Mouse (Mus musculus) frontal cortex, postnatal 14 days (tissue): Measurements from ENCODE around the gene Pip4k2c.

Experiments
- DNase-seq, 2 experiments: peaks; one replicate each; pipeline ENCODE4 v3.0.0; 2022; ENCODE audit warnings: low spot score in 2 of 2

Pip4k2c gene

DNA sequence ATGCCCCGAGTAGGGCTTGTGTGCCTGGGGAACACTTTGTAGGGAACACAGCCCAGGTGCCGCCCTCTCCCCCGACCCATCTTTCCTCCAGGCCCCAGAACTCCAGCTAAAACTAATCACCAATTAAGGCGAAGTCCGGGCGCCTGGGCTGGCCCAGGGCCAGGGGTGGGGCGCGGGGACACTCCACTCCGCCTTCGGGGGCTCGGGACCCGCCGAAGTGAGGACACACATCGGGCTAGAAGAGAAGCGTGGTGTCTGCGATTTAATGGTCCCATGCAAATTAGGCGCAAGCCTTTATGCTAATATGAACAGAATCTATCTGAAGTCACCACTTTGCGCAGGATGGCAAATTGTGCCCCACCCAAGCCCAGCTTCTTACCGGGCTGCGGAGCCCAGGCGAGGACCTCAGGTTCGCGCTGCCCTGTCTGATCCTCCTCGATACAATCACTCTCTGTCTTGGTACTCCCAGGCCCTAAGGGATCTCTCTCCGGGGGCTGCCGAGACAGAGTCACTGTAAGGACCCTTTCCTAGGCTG is 22.2 kb downstream of the Pip4k2c start:
- no peak for DNase-seq

DNA sequence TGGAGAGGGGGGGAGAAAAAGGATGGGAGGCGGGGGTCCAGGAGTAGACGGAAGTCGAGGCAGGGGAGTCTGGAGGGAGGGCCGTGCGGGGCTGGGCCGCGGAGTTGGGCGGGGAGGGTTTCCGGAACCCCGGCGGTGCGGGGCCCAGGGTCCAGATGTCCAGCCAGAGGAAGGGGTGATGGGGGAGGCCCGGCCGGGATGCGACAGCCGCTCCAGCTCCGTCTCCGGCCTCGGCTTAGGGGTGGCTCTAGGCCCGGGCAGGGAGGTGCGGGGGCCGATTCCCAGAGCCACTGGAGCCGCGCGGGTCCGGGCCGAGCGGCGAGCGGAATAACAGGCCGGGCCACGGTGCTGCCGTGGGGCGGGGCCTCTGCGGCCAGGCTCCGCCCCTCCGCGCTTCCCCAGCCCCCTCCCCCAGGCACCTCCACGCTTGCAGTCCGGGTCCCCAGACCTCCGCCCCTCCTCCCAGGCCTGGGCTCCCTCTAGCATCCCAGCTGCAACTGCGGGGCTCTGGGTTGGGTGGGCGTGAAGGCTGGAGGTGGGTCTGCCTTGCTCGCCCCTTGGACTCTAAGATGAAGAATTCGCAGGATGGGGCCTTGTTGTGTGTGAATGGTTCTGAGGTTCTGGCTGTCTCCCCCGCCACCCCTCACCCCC is 22.8 kb downstream of the Pip4k2c start:
- no peak for DNase-seq

DNA sequence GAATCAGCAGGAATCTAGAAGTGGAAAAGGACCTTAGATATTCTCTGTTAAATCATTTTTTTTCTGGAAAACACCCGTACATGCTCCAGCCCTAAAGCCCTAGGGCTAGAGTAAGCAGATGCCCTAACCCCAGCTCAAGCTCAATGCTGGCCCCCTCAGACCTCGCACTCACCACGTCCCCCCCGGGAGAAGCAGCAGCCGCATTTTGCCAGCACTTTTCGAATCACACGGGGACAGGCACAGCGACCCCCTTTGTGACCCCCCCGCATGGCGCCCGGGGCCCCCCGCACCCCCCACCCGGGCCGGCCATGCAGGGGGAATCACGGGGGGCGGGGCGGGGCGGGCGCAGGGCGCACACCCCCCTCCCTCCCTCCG is 23.3 kb downstream of the Pip4k2c start:
- no peak for DNase-seq

DNA sequence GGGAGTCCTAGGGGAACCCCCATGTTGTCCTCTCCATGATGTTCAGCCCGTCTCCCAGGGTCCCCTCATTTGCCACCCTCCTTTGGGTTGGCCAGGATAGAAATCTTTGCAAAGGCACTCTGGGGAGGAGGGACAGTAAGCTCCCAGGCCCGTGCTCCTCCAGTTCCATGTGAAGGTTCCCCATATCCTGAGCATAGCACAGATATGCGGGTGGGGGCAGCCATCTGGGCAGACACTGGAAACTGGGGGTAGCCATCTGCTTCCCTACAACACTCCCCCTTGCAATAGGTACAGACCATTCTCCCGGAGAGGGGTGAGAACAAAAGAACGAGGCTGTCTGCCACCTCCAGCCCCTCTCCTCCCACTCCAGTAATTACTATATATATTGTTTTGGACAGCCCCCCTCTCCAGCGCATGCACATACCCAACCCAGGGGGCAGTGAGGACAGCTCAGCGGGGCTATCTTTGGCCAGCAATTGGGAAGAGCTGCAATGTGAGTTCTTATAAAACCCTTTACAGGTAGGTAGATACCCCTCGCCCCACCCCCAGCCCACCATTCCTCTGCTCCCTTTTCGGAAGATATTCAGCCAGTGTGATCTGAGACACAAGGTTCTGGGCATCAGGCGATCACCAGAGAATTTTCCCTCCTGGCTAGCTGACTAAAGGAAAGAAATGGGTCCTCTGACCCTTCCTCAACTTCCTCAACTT is 23.9 kb downstream of the Pip4k2c start:
- peak in 1 of 2 experiments; percentile 66 for DNase-seq

DNA sequence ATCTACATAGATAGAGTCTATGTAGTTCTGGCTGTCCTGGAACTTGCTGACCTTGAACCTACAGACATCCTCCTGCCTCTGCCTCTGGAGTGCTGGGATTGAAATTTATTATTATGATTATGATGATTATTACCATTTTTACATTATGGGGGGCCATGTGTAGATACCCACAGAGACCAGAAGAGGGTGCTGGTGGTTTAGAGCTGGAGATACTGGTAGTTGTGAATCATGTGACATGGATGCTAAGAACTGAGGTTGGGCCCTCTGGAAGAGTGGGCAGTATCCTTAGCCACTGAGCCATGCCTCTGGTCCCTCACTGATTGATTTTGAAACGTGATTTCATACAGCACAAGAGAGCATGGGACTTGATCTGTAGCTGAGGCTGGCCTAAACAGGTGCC is 24.9 kb downstream of the Pip4k2c start:
- no peak for DNase-seq

DNA sequence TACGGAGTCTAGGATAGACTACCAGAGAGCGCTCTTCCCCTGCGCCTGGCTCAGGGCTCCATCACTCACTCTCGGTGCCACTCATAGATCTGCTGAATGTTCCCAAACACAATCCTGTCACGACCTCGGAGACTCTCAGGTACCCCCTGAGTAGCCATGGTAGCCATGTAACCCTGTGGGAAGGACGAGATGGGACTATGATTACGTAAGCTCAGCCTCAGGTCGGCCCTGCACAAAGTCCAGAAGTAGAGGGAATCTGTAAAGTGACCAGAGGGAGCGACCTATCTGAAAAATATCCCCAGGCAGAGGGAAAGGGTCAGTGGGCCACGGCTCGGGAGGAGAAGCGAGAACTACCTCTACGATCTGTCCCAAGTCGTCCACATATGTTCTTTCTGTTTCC is 25.9 kb downstream of the Pip4k2c start:
- no peak for DNase-seq

DNA sequence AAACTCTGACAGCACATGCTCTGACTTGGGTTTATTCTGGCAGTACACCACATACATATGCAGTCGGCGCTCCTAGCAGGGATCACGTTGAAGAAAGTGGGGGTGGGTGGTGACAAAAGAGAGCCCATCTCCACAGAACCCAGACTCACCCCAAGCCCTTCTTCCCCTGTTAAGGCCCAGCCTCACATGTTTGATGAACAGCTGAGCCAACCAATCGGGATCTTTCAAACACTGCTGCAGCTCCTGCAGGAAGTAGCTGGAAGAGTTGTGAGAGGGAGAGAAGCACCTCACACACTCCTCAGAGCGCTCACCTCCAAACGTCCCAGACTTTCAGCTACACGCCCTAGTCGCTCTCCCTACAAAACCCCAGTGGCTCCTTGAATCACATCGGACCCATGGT is 26.3 kb downstream of the Pip4k2c start:
- no peak for DNase-seq

DNA sequence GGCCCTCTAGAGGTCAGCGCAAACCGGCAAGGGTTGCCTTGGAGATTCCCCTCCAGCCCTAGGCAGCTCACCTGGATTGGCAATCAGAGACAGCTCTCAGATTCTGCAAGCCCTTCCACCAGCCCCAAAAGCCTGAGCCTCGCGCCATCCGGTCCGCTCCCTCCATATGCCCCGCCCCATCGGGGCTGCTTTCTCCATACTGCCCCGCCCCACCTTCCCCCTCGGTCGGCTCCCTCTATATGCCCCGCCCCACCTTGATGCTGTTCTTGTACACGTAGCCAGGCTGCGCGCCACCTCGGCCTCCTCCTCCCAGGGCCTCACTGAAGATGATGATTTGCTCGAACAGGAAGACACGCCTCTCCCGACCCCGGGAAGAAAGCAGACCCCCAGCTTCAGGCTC is 27.6 kb downstream of the Pip4k2c start:
- DNase-seq = no peak

DNA sequence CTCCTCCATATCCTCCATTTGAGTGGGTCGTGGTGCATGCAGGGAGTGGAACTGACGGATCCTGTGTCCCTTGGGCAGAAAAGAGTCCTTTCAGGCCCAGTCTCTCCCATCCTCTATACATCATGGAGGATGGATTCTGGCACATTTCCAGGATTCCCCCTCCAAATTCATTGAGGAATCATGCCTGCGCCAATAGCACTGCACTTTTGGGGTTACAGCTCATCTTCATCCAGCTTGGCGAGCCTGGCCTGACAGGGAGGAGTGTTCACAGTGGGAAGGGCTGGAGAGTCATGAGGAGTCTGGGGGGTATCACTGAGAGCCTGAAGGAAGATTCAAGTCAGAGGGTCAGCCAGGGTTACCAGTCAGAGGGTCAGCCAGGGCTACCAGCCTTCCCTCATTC is 28.8 kb downstream of the Pip4k2c start:
- no peak for DNase-seq

DNA sequence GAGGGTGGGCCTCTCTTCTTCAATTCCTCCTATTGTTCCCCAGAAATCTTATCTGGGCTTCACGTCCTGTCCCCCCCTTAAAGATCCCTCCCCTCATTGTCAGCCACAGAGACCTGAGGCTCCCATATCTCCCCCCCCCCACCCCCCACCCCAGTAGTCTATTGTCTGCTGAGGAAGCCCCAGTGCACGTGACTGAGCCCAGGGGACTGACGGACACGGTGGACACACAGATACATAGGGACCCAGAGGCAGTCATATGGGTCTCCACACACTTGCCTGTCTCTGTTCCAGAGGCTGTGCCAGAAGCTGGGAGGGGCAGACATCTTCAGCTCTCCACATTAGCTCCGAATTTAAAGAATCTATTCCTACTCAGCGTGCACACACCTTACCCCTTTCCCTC is 29.8 kb downstream of the Pip4k2c start:
- no peak for DNase-seq

DNA sequence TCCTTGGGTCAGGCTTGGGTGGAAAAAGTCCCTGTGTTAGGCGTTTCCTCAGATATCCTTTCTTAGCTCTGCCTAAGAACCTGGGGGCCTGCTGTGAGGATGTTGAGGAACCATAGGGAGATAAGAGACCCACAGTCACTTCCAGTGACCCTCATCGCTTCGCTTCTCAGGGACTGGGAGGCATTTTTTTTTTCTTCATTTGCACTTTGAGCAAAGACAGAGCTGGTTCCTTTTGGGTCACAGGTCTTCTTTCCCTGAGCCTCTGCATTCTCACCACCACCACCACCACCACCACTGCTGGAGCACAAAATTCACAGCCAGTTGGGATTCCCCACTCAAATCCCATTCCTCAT is 30.7 kb downstream of the Pip4k2c start:
- no peak for DNase-seq

DNA sequence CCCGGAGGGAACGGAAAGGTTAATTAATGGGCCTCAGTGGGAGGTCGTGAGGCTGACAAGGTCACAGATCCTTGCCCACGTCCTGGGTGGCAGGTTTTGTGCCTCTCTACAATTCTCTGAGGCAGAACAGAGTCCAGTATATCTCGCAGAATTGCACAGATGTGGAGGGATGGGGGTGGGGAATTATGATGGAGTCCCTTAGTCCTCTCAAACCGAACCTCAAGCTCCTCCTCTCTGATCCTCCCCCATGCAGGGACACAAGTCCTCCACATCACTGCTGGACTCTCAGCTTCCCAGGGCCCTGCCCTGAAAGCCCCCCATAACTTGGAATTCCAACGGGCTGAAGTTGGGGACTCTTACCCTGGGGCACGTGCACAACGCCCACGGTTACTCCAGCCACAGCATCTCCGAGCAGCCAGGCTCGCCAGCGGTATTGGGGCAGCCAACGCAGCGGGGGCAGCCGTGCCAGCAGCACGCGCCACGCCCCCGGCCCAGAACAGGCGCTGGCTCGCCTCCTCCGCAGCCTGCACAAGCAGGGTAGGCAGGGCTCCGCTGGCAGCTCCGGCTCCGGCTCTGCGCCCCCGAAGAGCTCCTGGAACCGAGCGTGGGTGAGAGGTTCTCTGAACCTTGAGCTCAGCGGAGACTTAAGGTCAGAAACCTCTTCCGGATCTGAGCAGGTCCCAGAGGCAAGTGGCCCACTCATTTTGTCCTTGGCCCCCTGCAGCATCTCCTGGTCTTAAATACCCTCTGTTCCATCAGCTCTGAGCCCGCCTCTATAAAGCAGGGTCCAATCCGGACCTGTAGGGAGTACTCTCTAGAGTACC is 31.3 kb downstream of the Pip4k2c start, which contains the start of gene Slc26a10:
Gene Slc26a10 (minus strand): TSS at position 775 of the 824 bp plus-strand sequence.
- no peak for DNase-seq

DNA sequence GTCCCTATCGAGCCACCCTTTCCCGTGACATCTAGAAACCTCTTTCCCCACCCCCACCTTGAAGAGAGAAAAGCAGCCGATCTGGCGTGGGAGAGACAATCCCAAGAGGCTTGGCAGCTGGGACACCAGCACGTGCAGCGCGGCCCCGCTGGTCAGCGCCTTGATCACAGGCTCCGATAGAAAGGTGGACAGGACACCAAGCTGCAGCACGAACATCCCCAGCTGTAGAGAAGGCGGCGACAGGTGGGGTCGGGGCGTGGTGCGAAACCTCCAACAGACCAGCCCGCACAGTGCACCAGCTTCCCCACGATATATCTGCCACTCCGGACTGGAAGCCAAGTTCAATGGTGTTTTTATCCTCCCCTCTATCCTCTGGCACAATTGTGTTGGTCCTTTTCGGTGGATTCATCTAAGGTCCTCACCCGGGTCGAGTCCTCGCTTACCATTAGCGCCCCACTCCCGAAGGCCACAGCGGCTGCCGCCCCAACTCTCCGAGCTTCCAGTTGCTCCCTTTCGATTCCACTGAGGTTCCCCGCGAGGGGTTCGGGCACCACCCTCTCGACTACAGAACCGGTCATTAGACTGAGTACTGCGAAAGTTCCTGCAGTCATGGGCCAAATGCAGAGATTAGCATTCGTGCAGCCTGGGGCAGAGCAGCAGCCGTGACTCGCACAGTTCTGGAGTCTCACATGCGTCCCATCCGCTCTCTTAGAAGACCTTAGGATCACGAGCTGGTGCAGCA is 32.9 kb downstream of the Pip4k2c start:
- DNase-seq = no peak

DNA sequence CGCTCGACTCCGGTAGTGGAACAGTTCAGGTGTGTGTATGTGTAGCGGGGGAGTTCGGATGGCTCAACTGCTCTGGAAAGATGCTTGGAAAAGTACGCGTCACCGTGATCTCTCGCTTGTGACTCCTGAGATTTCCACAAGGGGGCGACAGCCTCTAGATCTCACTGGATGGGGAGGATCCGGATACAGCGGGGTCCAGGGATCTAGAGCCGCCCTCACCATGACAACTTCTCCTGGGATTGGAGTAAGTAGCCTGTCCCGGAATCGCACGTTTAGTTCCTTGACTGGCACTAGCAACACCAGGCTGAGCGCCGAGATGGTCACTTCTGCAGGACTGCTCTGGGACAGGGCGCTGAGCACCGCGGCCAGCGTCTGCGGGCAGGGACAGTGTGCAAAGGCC is 33.7 kb downstream of the Pip4k2c start:
- DNase-seq = peak in 1 of 2 experiments; percentile 71

DNA sequence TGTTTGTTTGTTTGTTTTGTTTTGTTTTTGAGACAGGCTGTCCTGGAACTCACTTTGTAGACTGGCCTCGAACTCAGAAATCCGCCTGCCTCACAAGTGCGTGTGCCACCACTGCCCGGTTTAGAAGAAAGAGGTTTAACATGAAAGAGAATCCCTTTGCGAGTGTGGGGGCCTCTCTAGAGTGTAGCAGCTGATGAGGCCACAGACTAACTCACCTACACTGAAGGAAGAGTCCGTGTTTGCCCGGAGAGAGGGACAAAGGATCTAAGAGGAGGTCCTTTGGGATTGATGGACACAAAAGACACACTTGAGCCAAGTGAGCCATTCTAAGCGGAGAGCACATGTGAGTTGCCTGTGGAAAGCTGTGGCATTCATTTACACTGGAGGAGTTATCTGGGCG is 34.1 kb downstream of the Pip4k2c start:
- no peak for DNase-seq

DNA sequence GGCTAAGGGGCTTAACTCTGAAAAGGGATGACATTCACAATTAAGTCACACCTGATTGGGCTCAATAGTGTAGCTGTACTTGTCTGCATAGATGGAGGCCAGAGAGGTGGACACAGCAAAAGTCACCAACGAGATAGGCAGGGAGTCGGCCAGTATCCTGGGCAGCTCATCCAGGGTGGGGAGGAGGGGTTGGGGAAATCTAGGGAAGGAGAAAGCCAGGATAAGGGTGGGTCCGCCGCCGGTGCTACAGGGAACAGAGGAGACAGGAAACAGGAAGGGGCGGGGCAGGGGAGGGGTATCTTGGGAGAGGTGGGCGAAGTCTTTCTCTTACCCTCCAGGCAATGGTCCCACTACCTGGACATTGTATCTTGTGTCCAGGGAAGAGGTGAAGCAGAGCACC is 34.6 kb downstream of the Pip4k2c start:
- DNase-seq = no peak

DNA sequence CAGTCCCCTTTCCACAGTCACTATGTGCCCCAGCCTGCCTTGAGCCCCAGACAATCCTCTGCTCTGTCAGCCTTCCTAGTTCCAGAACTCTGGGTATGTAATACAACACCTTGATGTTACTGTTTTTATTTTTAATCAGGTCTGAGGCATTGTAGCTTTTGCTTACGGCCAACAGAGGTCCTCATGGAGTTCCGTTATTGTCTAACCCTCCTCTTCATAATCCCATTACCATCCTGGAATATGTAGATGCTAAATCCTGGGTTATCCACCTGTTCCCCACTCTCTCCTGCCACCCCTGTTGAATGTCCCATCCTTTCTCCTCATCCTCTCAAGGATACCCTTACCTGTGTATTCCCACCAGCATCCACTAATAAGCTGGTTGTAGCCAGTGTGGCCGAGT is 35.2 kb downstream of the Pip4k2c start:
- no peak for DNase-seq

DNA sequence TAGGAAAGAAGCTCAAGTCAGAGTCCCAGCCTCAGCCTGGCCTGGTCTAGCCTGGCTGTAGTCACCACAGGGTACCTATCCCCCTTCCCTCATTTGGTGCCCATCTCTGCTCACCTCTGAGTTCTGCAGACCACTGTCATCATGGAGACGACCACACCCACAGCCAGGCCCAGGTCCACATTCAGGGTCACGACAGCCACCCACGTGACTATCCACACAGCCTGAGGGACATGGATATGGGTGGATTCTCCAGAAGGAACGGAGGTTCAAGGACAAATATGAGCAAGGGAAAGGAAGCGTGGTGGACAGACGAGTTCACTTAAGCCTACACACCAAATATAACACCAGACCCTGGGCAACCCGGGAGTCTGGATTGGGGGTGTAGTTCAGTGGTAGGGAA is 37.2 kb downstream of the Pip4k2c start:
- DNase-seq = no peak

DNA sequence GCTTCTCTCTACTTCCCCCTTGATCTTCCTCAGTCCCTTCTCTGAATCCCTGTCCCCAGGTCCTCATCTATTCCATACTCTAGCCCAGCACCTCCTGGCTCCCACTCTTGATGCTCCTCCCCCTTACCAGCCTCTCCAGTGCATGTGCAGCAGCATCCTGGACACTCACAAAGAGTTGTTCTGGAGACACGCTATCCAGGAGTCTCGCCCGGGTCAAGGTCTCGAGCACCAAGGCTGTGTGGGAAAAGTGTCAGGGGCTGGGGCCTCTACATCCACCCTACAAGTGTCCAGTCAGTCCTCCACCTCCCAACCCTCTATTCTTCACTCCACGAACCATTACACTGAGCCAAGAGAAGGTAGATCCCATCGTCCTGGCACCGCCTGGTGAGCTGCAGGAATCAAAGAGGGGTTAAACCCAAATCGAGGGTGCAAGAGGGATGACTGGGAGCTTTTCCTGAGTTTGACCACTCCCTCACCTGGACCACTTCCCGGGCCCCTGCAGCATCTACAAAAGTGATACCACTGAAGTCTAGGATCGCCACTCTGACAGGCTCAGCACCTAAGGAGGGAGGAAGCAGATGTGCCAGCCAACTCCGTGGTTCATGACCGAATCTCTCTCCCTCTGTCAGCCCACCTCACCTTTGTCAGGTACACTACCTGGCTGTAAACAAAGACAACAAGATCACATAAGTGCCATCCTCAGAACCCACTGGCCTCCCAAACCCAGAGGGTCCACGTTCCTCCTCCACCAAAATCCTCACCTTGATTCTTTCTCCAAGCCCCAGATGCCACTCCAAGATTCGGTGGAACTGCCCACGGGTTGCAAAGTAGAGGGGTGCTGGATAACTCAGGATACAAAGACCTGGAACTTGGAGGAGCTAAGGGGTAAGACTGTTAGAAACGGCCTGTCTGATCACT is 38.0 kb downstream of the Pip4k2c start:
- no peak for DNase-seq

DNA sequence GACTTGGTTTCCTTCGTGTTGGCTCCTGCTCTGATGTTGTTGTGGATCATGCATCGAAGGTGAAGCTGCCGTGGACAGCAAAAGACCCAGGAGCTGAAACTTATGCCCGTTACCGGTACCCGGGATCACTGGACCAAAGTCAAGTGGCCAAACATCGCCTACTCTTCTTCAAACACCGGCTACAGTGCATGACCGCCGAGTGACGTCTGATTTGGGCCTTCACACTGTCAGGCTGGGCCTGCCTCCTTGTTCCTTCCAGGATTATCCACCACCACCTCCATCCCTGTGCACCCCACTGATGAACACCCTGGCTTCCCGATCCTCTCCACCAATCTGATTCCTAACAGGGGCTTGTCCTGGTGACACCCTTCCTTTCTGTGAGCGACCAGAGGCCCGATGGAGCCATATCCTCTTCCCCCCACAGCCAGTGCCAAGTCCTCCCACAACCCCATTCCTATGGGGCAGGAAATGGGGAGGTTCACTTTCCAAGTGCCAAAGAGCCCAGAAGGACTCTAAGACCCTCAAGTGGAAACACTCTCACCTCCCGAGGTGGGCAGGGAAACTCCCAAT is 39.7 kb downstream of the Pip4k2c start:
- no peak for DNase-seq
